ENCODE assay signal across 16 mouse cellular contexts in the genomic region with DNA sequence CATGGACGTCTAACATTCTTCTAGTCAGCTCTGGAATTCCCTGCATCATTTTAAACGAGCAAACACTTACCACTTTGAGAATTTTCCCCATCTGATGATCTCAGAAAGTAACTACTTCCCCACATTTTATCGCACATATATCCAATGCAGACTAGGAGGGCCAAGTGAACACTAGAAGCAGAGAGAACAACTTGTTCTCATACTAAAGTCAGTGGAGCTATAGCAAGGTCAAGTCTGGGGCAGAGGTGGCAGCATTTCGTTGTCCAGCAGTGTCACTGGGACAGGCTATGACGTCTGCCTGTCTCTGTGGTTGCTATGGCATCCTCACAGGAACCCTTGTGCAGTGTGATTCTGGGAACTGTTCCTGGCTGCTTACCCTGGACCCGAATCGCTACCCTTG. TPM values are rescaled to one million over a fixed set of nuclear protein-coding genes. Genes with fewer than 3 reads are reported as not detected.
DNase-seq lines count a peak whose midpoint lies in the region; ATAC-seq lines count a peak whose summit lies in the region.
"Had no signal": no experiment of that assay in that cellular context is flagged by ENCODE, and none has a peak within 500 bp of the region (broad histone marks: within the 10 kb centered on the region; RNA-seq: fewer than 3 reads in every experiment).

No protein-coding gene starts in this region.

- no peak for DNase-seq in heart, adult 8-10 months (ENCODE audit: low spot score)
- peak; percentile 29 for DNase-seq in liver, embryonic 11.5 days (ENCODE audit: low spot score)
- DNase-seq in urinary bladder, adult 18-20 months (ENCODE audit: low spot score in 2 of 2), result no peak
- DNase-seq in cerebellum, postnatal 36 days, result no peak
- no peak for DNase-seq in gastrocnemius, postnatal 4 days (ENCODE audit: low spot score in 2 of 2)
- DNase-seq: cerebellum, adult 11-12 months; gastrocnemius, postnatal 25 days; kidney, adult 11 months; lung, postnatal 14 days; spleen, adult 18-20 months; thymus, adult 18-20 months had no signal

- H3K9me3 ChIP-seq in heart, embryonic 11.5 days (replicated peaks; ENCODE audit: control insufficient read depth, low read length), result no peaks in the 10 kb centered on the region
- H3K9me3 ChIP-seq in liver, embryonic 11.5 days (ENCODE audit: control insufficient read depth, low read length), result no peaks in the 10 kb centered on the region
- H3K9me3 ChIP-seq: embryonic facial prominence, embryonic 12.5 days; forebrain, embryonic 13.5 days had no signal

- H3K27ac ChIP-seq in heart, embryonic 11.5 days (ENCODE audit: low read depth, low read length), result peak overlapping the region; percentile 58
- H3K27ac ChIP-seq in brown adipose tissue, adult 24 weeks (replicated peaks; ENCODE audit: low read depth, low read length), result peak overlapping the region; percentile 24; the same call in 1 of the 2 replicates
- H3K27ac ChIP-seq in liver, embryonic 11.5 days (ENCODE audit: low read depth, low read length), result peak overlapping the region; percentile 64; the same call in 1 of the 2 replicates
- H3K27ac ChIP-seq: embryonic facial prominence, embryonic 12.5 days; forebrain, embryonic 13.5 days had no signal

- no peak overlapping the region for H3K4me2 ChIP-seq in heart, embryonic 11.5 days
- no peak overlapping the region for H3K4me2 ChIP-seq in liver, embryonic 11.5 days
- H3K4me2 ChIP-seq: embryonic facial prominence, embryonic 12.5 days; forebrain, embryonic 13.5 days had no signal

- peaks cover 44% of the 10 kb centered on the region for H3K4me1 ChIP-seq in heart, embryonic 11.5 days (ENCODE audit: control insufficient read depth, insufficient read depth, low read length)
- peaks cover 2% of the 10 kb centered on the region for H3K4me1 ChIP-seq in brown adipose tissue, adult 24 weeks (ENCODE audit: control insufficient read depth, insufficient read depth, insufficient read length, low read length)
- H3K4me1 ChIP-seq in liver, embryonic 11.5 days (replicated peaks; ENCODE audit: control insufficient read depth, insufficient read depth, low read length), result peaks cover 64% of the 10 kb centered on the region

- no peaks in the 10 kb centered on the region for H3K27me3 ChIP-seq in heart, embryonic 11.5 days (ENCODE audit: control insufficient read depth, insufficient read depth, low read length)
- no peaks in the 10 kb centered on the region for H3K27me3 ChIP-seq in liver, embryonic 11.5 days (replicated peaks; ENCODE audit: control insufficient read depth, insufficient read depth, low read length)
- H3K27me3 ChIP-seq: embryonic facial prominence, embryonic 12.5 days; forebrain, embryonic 13.5 days had no signal

- H3K4me3 ChIP-seq in heart, embryonic 11.5 days (ENCODE audit: low read depth, low read length), result no peak overlapping the region
- no peak overlapping the region for H3K4me3 ChIP-seq in brown adipose tissue, adult 24 weeks (ENCODE audit: insufficient read depth, low read depth, low read length)
- no peak overlapping the region for H3K4me3 ChIP-seq in liver, embryonic 11.5 days (ENCODE audit: low read depth, low read length)
- H3K4me3 ChIP-seq: embryonic facial prominence, embryonic 12.5 days; forebrain, embryonic 13.5 days had no signal

- H3K9ac ChIP-seq in heart, embryonic 11.5 days (ENCODE audit: low read depth, low read length), result no peak overlapping the region
- no peak overlapping the region for H3K9ac ChIP-seq in liver, embryonic 11.5 days (ENCODE audit: low read depth, low read length)
- H3K9ac ChIP-seq: embryonic facial prominence, embryonic 12.5 days; forebrain, embryonic 13.5 days had no signal

- 58% methylated on average over 7 of the region's 7 CpGs for WGBS in heart, embryonic 11.5 days (ENCODE audit: insufficient replicate concordance)
- 73% methylated on average over 7 of the region's 7 CpGs for WGBS in liver, embryonic 11.5 days

- no peaks in the 10 kb centered on the region for H3K36me3 ChIP-seq in heart, embryonic 11.5 days (ENCODE audit: control insufficient read depth, insufficient read depth, low read length)
- no peaks in the 10 kb centered on the region for H3K36me3 ChIP-seq in liver, embryonic 11.5 days (ENCODE audit: control insufficient read depth, insufficient read depth, low read length)
- H3K36me3 ChIP-seq: embryonic facial prominence, embryonic 12.5 days had no signal

- ATAC-seq in heart, embryonic 11.5 days (replicated peaks; ENCODE audit: insufficient number of reproducible peaks, low FRiP score, low TSS enrichment), result no peak
- ATAC-seq in CD4-positive, CD25-positive, alpha-beta regulatory T cell, adult 4 months, result peak; percentile 22
- 0 out of 2 replicates have a peak, but pooled peaks have one; percentile 25 for ATAC-seq in liver, embryonic 11.5 days (replicated peaks; ENCODE audit: low FRiP score)
- ATAC-seq: forebrain, embryonic 13.5 days had no signal

RNA-seq across cellular contexts. Expression of a gene that starts 36.9 kb away (rescaled TPM):
- polyA plus RNA-seq in heart, embryonic 11.5 days (2014; fragmentation: Nextera tagmentation; extraction: Ambion mirVana), result 27.1 and 30.4 TPM in 2 replicates
- 10 to 100 TPM; 15.2 to 16.8 (median 15.9) TPM for total RNA-seq in heart, adult 8-10 months (2022)
- 1 to 10 TPM; 8.4 to 9.3 TPM for polyA plus RNA-seq in CD4-positive, CD25-positive, alpha-beta regulatory T cell, adult 4 months (2017; shearing (Covaris generic))
- polyA plus RNA-seq in brown adipose tissue, adult 24 weeks (2012; ENCODE audit: insufficient read depth, insufficient read length, missing spikeins), result 9.1 and 10.5 TPM in 2 replicates
- polyA plus RNA-seq in liver, embryonic 11.5 days (2014; fragmentation: Nextera tagmentation; extraction: Ambion mirVana), result 21.3 and 23.5 TPM in 2 replicates
- total RNA-seq in gastrocnemius, postnatal 4 days (2021), result 10 to 100 TPM; 15.4 to 17.7 TPM

RNA-seq across cellular contexts. Expression of a gene that starts 47.8 kb away (rescaled TPM):
- 211 and 221 TPM in 2 replicates for polyA plus RNA-seq in heart, embryonic 11.5 days (2014; fragmentation: Nextera tagmentation; extraction: Ambion mirVana)
- total RNA-seq in heart, adult 8-10 months (2022), result 100 to 1,000 TPM; 108 to 128 (median 121) TPM
- 100 to 1,000 TPM; 185 to 226 TPM for polyA plus RNA-seq in CD4-positive, CD25-positive, alpha-beta regulatory T cell, adult 4 months (2017; shearing (Covaris generic))
- 141 and 156 TPM in 2 replicates for polyA plus RNA-seq in brown adipose tissue, adult 24 weeks (2012; ENCODE audit: insufficient read depth, insufficient read length, missing spikeins)
- 414 and 416 TPM in 2 replicates for polyA plus RNA-seq in liver, embryonic 11.5 days (2014; fragmentation: Nextera tagmentation; extraction: Ambion mirVana)
- 100 to 1,000 TPM; 218 to 224 TPM for total RNA-seq in gastrocnemius, postnatal 4 days (2021)
